14 mouse cellular contexts compared by ENCODE assay signal in the genomic region with DNA sequence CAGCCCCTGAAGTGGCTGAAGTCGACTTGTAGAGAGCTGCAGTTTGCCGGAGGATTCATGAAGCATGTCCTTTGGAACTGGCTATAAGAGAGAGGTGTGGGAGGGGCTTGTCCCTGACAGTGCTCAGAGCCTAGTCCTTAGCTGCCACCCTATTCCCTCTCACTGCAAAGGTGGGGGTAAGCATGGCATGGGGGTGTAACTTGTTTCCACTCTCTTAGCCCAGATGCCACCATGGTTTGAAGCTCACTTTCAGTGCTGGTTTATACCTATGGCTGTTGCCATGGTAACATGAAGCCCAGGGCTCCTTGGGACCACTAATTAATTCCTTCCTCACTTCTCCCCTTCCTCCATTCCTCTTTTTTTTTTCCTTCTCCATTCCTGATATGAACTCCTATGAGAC. TPM values are rescaled to one million over a fixed set of nuclear protein-coding genes. Genes with fewer than 3 reads are reported as not detected.
DNase-seq lines count a peak whose midpoint lies in the region; ATAC-seq and TF ChIP-seq lines count a peak whose summit lies in the region.
"Had no signal": no experiment of that assay in that cellular context is flagged by ENCODE, and none has a peak within 500 bp of the region (broad histone marks: within the 10 kb centered on the region; RNA-seq: fewer than 3 reads in every experiment).

No protein-coding gene starts in this region.

- 22% methylated on average over 2 of the region's 2 CpGs for WGBS in hindbrain, embryonic 15.5 days
- WGBS in hindbrain, embryonic 14.5 days, result 32% methylated on average over 2 of the region's 2 CpGs
- 22% methylated on average over 2 of the region's 2 CpGs for WGBS in midbrain, embryonic 16.5 days
- WGBS in heart, adult 2 months, result 39% methylated on average over 2 of the region's 2 CpGs

- 0 out of 2 replicates have a peak overlapping the region, but pooled peaks have one; percentile 36 for H3K27ac ChIP-seq in hindbrain, embryonic 15.5 days (replicated peaks)
- no peak overlapping the region for H3K27ac ChIP-seq in hindbrain, embryonic 14.5 days
- H3K27ac ChIP-seq in midbrain, embryonic 16.5 days (ENCODE audit: low read length), result no peak overlapping the region
- no peak overlapping the region for H3K27ac ChIP-seq in heart, adult 2 months
- H3K27ac ChIP-seq: liver, embryonic 13.5 days had no signal

- H3K4me1 ChIP-seq in hindbrain, embryonic 15.5 days (replicated peaks), result peaks cover 21% of the 10 kb centered on the region
- H3K4me1 ChIP-seq in hindbrain, embryonic 14.5 days (replicated peaks; ENCODE audit: control insufficient read depth, insufficient read depth, low read length), result peaks cover 16% of the 10 kb centered on the region
- peaks cover 27% of the 10 kb centered on the region for H3K4me1 ChIP-seq in midbrain, embryonic 16.5 days (ENCODE audit: control insufficient read depth, insufficient read depth, low read length)
- peaks cover 2% of the 10 kb centered on the region; the same call in 1 of the 2 replicates for H3K4me1 ChIP-seq in heart, adult 2 months (ENCODE audit: control insufficient read depth, insufficient read depth, low read length)
- H3K4me1 ChIP-seq: liver, embryonic 13.5 days had no signal

- H3K9ac ChIP-seq in hindbrain, embryonic 15.5 days, result no peak overlapping the region
- no peak overlapping the region for H3K9ac ChIP-seq in hindbrain, embryonic 14.5 days
- no peak overlapping the region for H3K9ac ChIP-seq in midbrain, embryonic 16.5 days (ENCODE audit: low read depth, low read length)
- H3K9ac ChIP-seq in heart, adult 2 months (ENCODE audit: low read depth, low read length), result no peak overlapping the region
- H3K9ac ChIP-seq: liver, embryonic 13.5 days had no signal

- TF ChIP-seq CTCF in brain, embryonic 14.5 days (IDR thresholded peaks at IDR 0.05; ENCODE audit: borderline replicate concordance, extremely low read depth, insufficient read depth, insufficient read length), result no peak
- no peak for TF ChIP-seq CTCF in heart, adult 2 months (IDR thresholded peaks at IDR 0.05)

- no peaks in the 10 kb centered on the region for H3K9me3 ChIP-seq in hindbrain, embryonic 15.5 days
- no peaks in the 10 kb centered on the region for H3K9me3 ChIP-seq in hindbrain, embryonic 14.5 days (ENCODE audit: control insufficient read depth, low read length)
- no peaks in the 10 kb centered on the region for H3K9me3 ChIP-seq in midbrain, embryonic 16.5 days (replicated peaks; ENCODE audit: control insufficient read depth, low read length, poor library complexity, severe bottlenecking)
- H3K9me3 ChIP-seq: liver, embryonic 13.5 days had no signal

- no peaks in the 10 kb centered on the region for H3K27me3 ChIP-seq in hindbrain, embryonic 15.5 days
- no peaks in the 10 kb centered on the region for H3K27me3 ChIP-seq in hindbrain, embryonic 14.5 days (ENCODE audit: control insufficient read depth, insufficient read depth, low read length)
- H3K27me3 ChIP-seq in midbrain, embryonic 16.5 days (ENCODE audit: control insufficient read depth, insufficient read depth, low read depth, low read length), result no peaks in the 10 kb centered on the region
- H3K27me3 ChIP-seq in heart, adult 2 months (ENCODE audit: control insufficient read depth, insufficient read depth, low read length), result no peaks in the 10 kb centered on the region

- no peaks in the 10 kb centered on the region for H3K79me2 ChIP-seq in heart, adult 2 months (replicated peaks; ENCODE audit: control insufficient read depth, insufficient read depth, low read length)

- H3K36me3 ChIP-seq in hindbrain, embryonic 15.5 days, result no peaks in the 10 kb centered on the region
- no peaks in the 10 kb centered on the region for H3K36me3 ChIP-seq in hindbrain, embryonic 14.5 days (replicated peaks; ENCODE audit: control insufficient read depth, insufficient read depth)
- H3K36me3 ChIP-seq in midbrain, embryonic 16.5 days (ENCODE audit: control insufficient read depth, insufficient read depth, low read length), result no peaks in the 10 kb centered on the region
- no peaks in the 10 kb centered on the region for H3K36me3 ChIP-seq in heart, adult 2 months (ENCODE audit: control insufficient read depth, insufficient read depth, low read length)
- H3K36me3 ChIP-seq: liver, embryonic 13.5 days had no signal

- 0 out of 2 replicates have a peak overlapping the region, but pooled peaks have one; percentile 3 for H3K4me2 ChIP-seq in hindbrain, embryonic 15.5 days
- H3K4me2 ChIP-seq in hindbrain, embryonic 14.5 days (replicated peaks), result no peak overlapping the region
- H3K4me2 ChIP-seq in midbrain, embryonic 16.5 days (ENCODE audit: low read length), result peak overlapping the region; percentile 17; the same call in 1 of the 2 replicates
- H3K4me2 ChIP-seq: liver, embryonic 13.5 days had no signal

- H3K4me3 ChIP-seq in hindbrain, embryonic 15.5 days, result no peak overlapping the region
- no peak overlapping the region for H3K4me3 ChIP-seq in hindbrain, embryonic 14.5 days (replicated peaks; ENCODE audit: low read length)
- H3K4me3 ChIP-seq in midbrain, embryonic 16.5 days (ENCODE audit: low read depth, low read length), result no peak overlapping the region
- no peak overlapping the region for H3K4me3 ChIP-seq in heart, adult 2 months
- H3K4me3 ChIP-seq: liver, embryonic 13.5 days; myocyte had no signal

- no peak for DNase-seq in hindbrain, embryonic 14.5 days (ENCODE audit: low spot score)
- DNase-seq in brain, embryonic 14.5 days (ENCODE audit: low read depth), result peak; percentile 50
- DNase-seq in embryo, embryonic 10.5 days (ENCODE audit: low spot score), result peak; percentile 18
- DNase-seq in heart, adult 2 months, result no peak
- DNase-seq: adrenal gland, postnatal 25 days; kidney, adult 2 months; kidney, postnatal 4 days; liver, embryonic 13.5 days; thymus, adult 2 months had no signal

- intact Hi-C loops in heart, adult 2 months (cut with DNase I), result no loop called here

- TF ChIP-seq EP300 in heart, adult 2 months (IDR thresholded peaks at IDR 0.05; ENCODE audit: insufficient read depth, low read depth, low read length), result no peak

- no peak for TF ChIP-seq POLR2A in brain, embryonic 14.5 days (IDR thresholded peaks at IDR 0.05; ENCODE audit: borderline replicate concordance, extremely low read depth, insufficient read depth, insufficient read length, poor library complexity, severe bottlenecking)
- no peak for TF ChIP-seq POLR2A in heart, adult 2 months (IDR thresholded peaks at IDR 0.05; ENCODE audit: insufficient read depth, low read depth, low read length)

- peak; percentile 19; the same call in 1 of the 2 replicates for ATAC-seq in hindbrain, embryonic 15.5 days (ENCODE audit: low FRiP score, low read depth)
- ATAC-seq in hindbrain, embryonic 14.5 days (ENCODE audit: low FRiP score), result no peak
- ATAC-seq in midbrain, embryonic 16.5 days, result peak; percentile 43
- no peak for ATAC-seq in monocyte, adult 5-6 weeks (replicated peaks; ENCODE audit: insufficient number of reproducible peaks, low FRiP score, low TSS enrichment, poor library complexity, severe bottlenecking)

RNA-seq across cellular contexts. Expression of gene Ablim2, which starts 57.4 kb away (rescaled TPM):
- polyA plus RNA-seq in hindbrain, embryonic 15.5 days (2015; fragmentation: Nextera tagmentation; extraction: Ambion mirVana), result 29.3 and 32.6 TPM in 2 replicates
- polyA plus RNA-seq in hindbrain, embryonic 14.5 days (2014; fragmentation: Nextera tagmentation; extraction: Ambion mirVana), result 19.9 and 22.3 TPM in 2 replicates
- 10.7 and 19.6 TPM in 2 replicates for polyA plus RNA-seq in brain, embryonic 14.5 days (2012; rRNA removed)
- polyA plus RNA-seq in midbrain, embryonic 16.5 days (2015; fragmentation: Nextera tagmentation; extraction: Ambion mirVana), result 29.4 and 36.2 TPM in 2 replicates
- 1.4 to 5.4 TPM in 2 of 3 replicates, not detected in the other for total RNA-seq in monocyte, adult 5-6 weeks (2017)
- total RNA-seq in heart, adult 2 months (2021), result 10 to 100 TPM; 20.1 to 20.8 TPM
- polyA plus RNA-seq in heart, adult 2 months (2012; rRNA removed), result 32.7 and 41.0 TPM in 2 replicates
- total RNA-seq: megakaryocyte progenitor cell, adult 5-6 weeks had no signal

Comparison
In these comparisons a context has a peak if more than half of its experiments do, and no peak if none do; other contexts are left out.
1. ATAC-seq: peak in hindbrain, embryonic 15.5 days (single experiment) and midbrain, embryonic 16.5 days (single experiment); none in hindbrain, embryonic 14.5 days (single experiment) and monocyte, adult 5-6 weeks (single experiment).
2. DNase-seq: peak in brain, embryonic 14.5 days (single experiment) and embryo, embryonic 10.5 days (single experiment); none in hindbrain, embryonic 14.5 days (single experiment) and heart, adult 2 months (0 of 2).